Mouse (Mus musculus): ENCODE measurements around the gene Rims3. TPM values are rescaled to one million over a fixed set of nuclear protein-coding genes. Genes with fewer than 3 reads are reported as not detected.

Rims3 gene
- polyA plus RNA-seq, 1 experiment from 2014 or later = 18.8 TPM

DNA sequence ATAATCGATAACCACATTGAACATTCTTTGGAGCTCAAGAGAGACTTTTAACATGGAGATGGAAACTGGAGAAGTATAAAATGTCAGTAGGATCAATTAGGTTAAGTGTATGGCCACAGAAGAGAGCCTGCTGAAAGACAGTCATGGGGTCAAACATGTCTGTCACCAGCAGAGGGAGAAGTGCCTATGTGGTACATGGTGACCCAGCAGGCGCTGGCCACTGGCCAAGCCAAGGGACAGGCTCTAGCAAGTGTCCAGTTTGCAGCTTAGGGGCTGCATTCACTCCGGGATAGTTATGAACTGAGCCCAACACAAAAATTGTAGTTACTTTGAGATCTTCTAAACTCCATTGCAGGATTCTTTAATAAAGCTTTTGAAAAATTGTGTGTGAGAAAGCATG is 74.1 kb downstream of the Rims3 start:
- no peak for ATAC-seq (ENCODE audit: low read depth)
- H3K27ac ChIP-seq (replicated peaks) = no peak overlapping the region
- peaks cover 15% of the 10 kb centered on the region for H3K36me3 ChIP-seq
- H3K4me2 ChIP-seq = no peak overlapping the region
- no peaks in the 10 kb centered on the region; the same call in 1 of the 2 replicates for H3K4me1 ChIP-seq (replicated peaks)
- H3K4me3 ChIP-seq = no peak overlapping the region
- H3K9me3 ChIP-seq = peaks cover 9% of the 10 kb centered on the region
- H3K27me3 ChIP-seq = no peaks in the 10 kb centered on the region
- WGBS = 83% methylated on average over 3 of the region's 3 CpGs
- H3K9ac ChIP-seq = no peak overlapping the region

GRCm38 (mm10) chr4:120930736-120931135 is 76.1 kb downstream of the Rims3 start:
- H3K4me3 ChIP-seq = no peak overlapping the region
- peaks cover 15% of the 10 kb centered on the region for H3K36me3 ChIP-seq
- no peak overlapping the region for H3K27ac ChIP-seq (replicated peaks)
- peaks cover 9% of the 10 kb centered on the region for H3K9me3 ChIP-seq
- H3K4me1 ChIP-seq (replicated peaks) = no peaks in the 10 kb centered on the region
- no peaks in the 10 kb centered on the region for H3K27me3 ChIP-seq
- no peak overlapping the region for H3K9ac ChIP-seq
- no peak overlapping the region for H3K4me2 ChIP-seq
- ATAC-seq (ENCODE audit: low read depth) = no peak
- 94% methylated on average over 18 of the region's 18 CpGs for WGBS

GRCm38 (mm10) chr4:120935006-120935405 is 80.4 kb downstream of the Rims3 start:
- Histone ChIP-seq H3K36me3 (peaks cover 15% of the 10 kb centered on the region), H3K4me2 (no peak overlapping the region), H3K4me1 (replicated peaks) (no peaks in the 10 kb centered on the region), H3K9me3 (0 out of 2 replicates have a peak, but pooled peaks cover 6% of the 10 kb centered on the region), H3K27me3 (no peaks in the 10 kb centered on the region), H3K4me3 (no peak overlapping the region), H3K9ac (no peak overlapping the region), H3K27ac (replicated peaks) (no peak overlapping the region)
- no peak for ATAC-seq (ENCODE audit: low read depth)
- WGBS = 92% methylated on average over 3 of the region's 3 CpGs

Small RNA genes within 50 kb of the gene (microRNA-seq; reads per million reads assigned to microRNA genes)
- gene Gm23936 = not detected

Other genes with a start within 250 kb of the Rims3 start
- gene Cited4, start 188.2 kb upstream of the Rims3 start, polyA plus RNA-seq (2015; fragmentation: Nextera tagmentation; extraction: Ambion mirVana) = 0.95 and 1.4 TPM in 2 replicates
- 5.0 and 5.8 TPM in 2 replicates for gene Kcnq4, start 106.2 kb upstream of the Rims3 start, polyA plus RNA-seq (2015; fragmentation: Nextera tagmentation; extraction: Ambion mirVana)
- 86.6 and 90.8 TPM in 2 replicates for gene Nfyc, start 23.2 kb upstream of the Rims3 start, polyA plus RNA-seq (2015; fragmentation: Nextera tagmentation; extraction: Ambion mirVana)
- gene Exo5, start 70.2 kb downstream of the Rims3 start, polyA plus RNA-seq (2015; fragmentation: Nextera tagmentation; extraction: Ambion mirVana) = 36.1 and 38.8 TPM in 2 replicates
- gene Zfp69, start 96.9 kb downstream of the Rims3 start, polyA plus RNA-seq (2015; fragmentation: Nextera tagmentation; extraction: Ambion mirVana) = 7.9 and 8.3 TPM in 2 replicates
- 42.0 and 42.4 TPM in 2 replicates for gene Smap2, start 162.4 kb downstream of the Rims3 start, polyA plus RNA-seq (2015; fragmentation: Nextera tagmentation; extraction: Ambion mirVana)
- gene Col9a2, start 184.6 kb downstream of the Rims3 start, polyA plus RNA-seq (2015; fragmentation: Nextera tagmentation; extraction: Ambion mirVana) = 17.7 and 24.4 TPM in 2 replicates
- 28.3 and 31.0 TPM in 2 replicates for gene Zmpste24, start 243.4 kb downstream of the Rims3 start, polyA plus RNA-seq (2015; fragmentation: Nextera tagmentation; extraction: Ambion mirVana)

Measured in neural tube, embryonic 13.5 days (tissue).